Mouse (Mus musculus): Measurements from ENCODE around the gene Gm7029.
"Not testable (repeated sequence)": the region's sequence is repeated elsewhere in the genome, so short reads cannot be mapped to it uniquely, and the experiment has no call there.

DNA sequence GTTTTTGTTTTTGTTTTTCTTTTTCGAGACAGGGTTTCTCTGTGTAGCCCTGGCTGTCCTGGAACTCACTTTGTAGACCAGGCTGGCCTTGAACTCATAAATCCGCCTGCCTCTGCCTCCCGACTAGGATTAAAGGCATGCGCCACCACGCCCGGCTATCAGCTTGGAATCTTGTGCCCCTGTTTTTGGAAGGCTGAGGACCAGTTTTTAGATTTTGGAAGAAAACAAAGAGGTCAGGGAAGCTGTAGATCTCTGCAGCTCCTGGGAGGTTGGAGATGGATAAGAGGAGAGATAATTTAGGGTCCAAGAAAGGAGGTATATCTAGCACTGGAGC lies 48.7 kb upstream of the Gm7029 start:
- TF ChIP-seq CTCF (IDR thresholded peaks at IDR 0.05; ENCODE audit: control insufficient read depth, insufficient read depth, low read length); POLR2A (IDR thresholded peaks at IDR 0.05; ENCODE audit: borderline replicate concordance, control insufficient read depth, low read depth, low read length): not testable (repeated sequence)
